Mouse (Mus musculus) spleen, postnatal 36 days (tissue): ENCODE data around the gene Slamf6.
"Not testable (repeated sequence)": the region's sequence is repeated elsewhere in the genome, so short reads cannot be mapped to it uniquely, and the experiment has no call there.

ENCODE experiments used
- DNase-seq, 2 experiments: peaks; one replicate each; pipeline ENCODE4 v3.0.0; 2022; ENCODE audit warnings: low spot score in 2 of 2, mixed read lengths in 1 of 2

Gene Slamf6

GRCm38 (mm10) chr1:171957411-171957810 is 40.1 kb downstream of the Slamf6 start:
- no peak for DNase-seq

DNA sequence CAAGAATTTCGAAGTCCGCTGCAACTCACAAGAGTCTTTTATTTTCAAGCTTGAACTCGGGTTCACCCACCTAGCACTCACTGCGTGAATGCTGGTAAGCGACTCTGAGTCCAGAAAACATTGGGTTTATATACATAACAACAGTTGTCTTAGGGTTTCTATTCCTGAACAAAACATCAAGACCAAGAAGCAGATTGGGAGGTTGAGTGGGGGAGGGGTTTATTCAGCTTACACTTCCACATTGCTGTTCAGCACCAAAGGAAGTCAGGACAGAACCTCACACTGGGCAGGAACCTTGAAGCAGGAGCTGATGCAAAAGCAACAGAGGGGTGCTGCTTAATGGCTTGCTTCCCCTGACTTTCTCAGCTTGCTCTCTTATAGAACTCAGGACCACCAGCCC is 43.4 kb downstream of the Slamf6 start:
- no peak for DNase-seq

GRCm38 (mm10) chr1:171961704-171962103 is 44.4 kb downstream of the Slamf6 start:
- no peak for DNase-seq

DNA sequence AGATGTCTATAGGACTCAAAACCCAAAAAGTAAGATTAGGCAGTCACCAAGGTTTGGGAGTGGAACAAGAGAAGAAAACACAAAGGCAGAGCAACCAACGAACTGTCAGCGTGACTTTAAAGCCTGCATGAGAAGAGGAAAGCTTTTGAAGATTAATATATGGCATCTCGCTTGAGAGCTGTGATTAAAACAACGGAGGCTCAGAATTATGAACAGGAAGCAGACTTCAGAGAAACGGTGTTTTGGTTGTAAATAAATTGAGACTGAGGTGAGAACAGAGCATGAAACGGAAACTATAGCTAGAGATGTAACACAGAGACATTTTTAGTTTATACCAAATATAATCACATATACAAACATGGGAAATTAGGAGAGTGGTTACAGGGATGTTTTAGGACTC is 46.3 kb downstream of the Slamf6 start:
- no peak for DNase-seq

DNA sequence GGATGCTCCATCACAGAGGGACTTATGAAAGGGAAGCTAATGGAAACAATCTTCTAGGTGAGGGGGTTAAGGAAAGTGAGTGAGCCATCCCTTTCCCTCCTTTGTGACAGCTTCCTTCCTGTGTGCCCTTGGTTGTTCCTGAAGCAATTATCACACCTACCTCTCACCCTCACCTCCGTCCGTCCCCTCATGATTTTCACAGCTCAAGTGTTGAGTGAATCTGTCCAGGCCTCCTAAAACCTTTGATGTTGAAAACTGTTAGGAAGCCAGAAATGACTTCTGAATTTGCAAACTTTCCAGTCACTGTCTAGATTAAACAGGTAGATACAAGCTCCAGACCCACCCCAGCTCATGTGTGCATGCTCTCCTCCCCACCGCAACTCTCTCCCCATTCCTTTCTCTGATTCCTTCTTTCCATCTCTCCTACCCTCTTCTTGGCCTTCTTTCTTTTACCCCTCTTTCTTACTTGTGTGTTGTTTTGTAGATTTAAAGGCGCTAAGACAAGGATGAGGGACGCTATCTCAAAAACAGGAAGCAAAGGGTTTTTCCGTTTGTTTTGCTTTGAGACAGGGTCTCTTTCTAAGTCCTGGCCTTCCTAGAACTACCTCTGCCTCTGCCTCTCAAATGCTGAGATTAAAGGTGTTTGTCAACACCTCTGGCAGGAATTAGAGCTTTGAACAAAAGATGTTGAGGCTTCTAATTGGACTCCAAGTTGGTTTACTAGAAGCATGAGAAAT is 48.9 kb downstream of the Slamf6 start:
- DNase-seq: peak; percentile 32 to 45

DNA sequence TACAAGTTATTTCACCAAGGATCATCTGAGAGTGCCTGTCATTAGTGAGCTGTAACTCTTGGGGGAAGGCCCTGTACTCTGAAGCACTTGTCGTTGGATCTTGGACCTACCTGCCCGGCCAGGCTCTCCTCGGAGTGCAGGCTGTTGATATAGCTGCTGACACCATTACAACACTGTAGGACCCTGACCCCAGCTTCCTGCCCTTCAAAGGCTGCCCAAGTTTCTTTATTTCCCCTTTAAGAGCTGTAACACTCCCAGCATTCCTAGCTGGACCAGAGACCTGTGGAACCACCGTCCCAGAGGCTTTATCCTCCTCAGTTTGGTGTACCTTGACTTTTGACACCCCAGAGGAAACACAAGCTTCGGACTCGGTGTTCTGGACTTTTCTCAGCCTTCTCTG is 51.9 kb downstream of the Slamf6 start:
- no peak for DNase-seq

GRCm38 (mm10) chr1:171970854-171971586 is 53.7 kb downstream of the Slamf6 start:
- no peak for DNase-seq

GRCm38 (mm10) chr1:171974361-171974760 is 57.0 kb downstream of the Slamf6 start:
- DNase-seq: not testable (repeated sequence)

DNA sequence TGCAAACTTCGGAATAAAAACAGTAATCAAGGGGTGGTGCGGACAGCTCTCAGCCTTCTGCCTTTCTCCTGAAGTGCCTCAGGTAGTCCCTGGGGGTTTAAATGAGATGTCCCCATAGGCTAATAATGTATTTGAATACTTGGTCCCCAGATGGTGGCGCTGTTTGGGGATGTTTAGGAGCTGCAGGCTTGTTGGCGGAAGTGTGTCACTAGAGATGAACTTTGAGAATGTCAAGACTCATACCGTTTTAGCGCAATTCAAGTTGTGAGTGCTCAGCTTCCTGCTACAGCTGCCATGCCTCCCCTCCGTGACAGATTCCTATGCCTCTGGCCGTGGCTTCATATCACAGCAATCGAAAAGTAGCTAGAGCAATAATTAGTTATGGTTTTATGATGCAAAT is 58.1 kb downstream of the Slamf6 start:
- no peak for DNase-seq

- no peak for DNase-seq
Measured at GRCm38 (mm10) chr1:171975831-171976230, 58.5 kb downstream of the Slamf6 start.

DNA sequence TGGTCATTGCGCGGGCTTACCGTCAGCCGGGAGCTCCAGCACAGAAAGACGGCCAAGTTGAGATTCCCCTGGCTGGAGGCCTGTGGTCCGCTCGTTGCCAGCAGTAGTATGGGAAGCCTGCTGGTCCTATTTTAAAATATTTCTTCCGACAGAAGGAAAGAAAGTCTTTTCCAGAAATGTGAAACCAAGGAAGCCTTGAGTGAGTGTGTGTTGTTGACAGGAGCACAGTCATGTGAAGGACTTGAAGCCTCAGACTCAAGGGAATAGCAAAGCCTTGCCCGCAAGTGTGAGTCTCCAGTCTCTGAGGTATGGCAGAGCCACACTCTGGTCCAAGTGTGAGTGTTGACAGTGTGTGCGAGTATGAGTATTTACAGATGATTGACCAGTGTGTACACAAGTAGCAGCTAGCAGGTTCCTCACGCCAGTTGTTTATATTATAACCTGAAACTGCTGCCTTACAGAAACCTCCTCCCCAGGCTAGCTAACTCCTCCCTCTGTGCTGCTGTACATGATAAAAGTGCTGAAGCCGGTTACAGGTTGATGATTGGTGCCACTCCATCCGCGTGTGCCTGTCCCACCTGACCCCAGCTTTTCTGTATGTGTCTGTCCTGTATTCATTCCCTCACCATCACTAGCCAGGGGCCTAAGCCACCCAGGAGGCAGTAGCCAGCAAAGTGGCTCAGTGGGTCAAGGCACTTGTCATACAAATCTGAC is 59.7 kb downstream of the Slamf6 start:
- DNase-seq: no peak

DNA sequence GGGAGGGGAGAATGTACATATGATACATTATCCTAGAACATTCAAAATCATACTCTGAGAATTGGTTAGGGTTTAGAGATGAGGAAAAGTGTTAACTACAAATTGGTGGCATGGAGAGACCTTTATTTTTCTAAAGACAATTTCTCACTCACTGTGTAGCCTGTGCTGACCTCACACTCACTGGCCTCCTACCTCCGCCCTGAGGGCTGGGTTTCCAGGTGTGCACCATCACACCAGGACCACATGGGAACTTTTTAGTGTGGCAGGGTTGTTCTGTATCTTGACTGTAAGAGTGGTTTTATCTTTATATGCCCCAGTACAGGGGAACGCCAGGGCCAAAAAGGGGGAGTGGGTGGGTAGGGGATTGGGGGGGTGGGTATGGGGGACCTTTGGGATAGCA is 60.6 kb downstream of the Slamf6 start:
- no peak for DNase-seq

GRCm38 (mm10) chr1:171979969-171980730 is 62.8 kb downstream of the Slamf6 start:
- DNase-seq: no peak

- peak; percentile 44 to 58 for DNase-seq
Measured at GRCm38 (mm10) chr1:171982170-171982569, 64.9 kb downstream of the Slamf6 start.

- no peak for DNase-seq
Measured at GRCm38 (mm10) chr1:171982740-171983139, 65.4 kb downstream of the Slamf6 start.

DNA sequence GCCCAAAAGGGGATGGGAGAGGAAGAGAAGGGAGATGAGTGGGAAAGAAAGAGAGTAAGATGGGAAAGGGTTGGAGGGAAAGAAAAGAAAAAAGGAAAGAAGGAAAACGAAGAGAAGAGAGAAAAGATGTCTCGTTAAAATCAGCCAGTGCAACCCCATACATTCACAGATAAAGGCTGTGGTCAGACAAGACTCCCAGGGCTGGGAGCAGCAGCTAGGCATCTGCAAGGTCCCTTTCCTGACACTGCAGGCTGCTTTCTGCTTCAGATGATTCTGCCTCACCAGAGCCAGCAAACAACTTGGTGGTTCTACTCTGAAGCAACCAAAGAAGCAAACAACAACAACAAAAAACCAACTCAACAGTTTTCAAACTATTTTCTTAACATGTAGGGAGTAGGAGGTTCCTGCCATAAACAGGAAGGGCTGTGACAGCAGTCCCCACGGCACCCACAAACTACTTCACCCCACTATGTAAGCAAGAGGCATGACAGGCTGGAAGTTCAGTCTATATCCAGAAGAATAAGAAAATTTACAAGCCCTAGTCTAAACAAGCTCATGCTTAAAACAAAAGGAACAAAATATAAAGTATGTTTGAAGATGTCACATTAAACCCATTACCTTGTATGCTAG is 66.2 kb downstream of the Slamf6 start:
- no peak for DNase-seq

GRCm38 (mm10) chr1:171984121-171984520 is 66.8 kb downstream of the Slamf6 start:
- DNase-seq: no peak

- DNase-seq: no peak
Measured at GRCm38 (mm10) chr1:171991883-171992282, 74.6 kb downstream of the Slamf6 start.

DNA sequence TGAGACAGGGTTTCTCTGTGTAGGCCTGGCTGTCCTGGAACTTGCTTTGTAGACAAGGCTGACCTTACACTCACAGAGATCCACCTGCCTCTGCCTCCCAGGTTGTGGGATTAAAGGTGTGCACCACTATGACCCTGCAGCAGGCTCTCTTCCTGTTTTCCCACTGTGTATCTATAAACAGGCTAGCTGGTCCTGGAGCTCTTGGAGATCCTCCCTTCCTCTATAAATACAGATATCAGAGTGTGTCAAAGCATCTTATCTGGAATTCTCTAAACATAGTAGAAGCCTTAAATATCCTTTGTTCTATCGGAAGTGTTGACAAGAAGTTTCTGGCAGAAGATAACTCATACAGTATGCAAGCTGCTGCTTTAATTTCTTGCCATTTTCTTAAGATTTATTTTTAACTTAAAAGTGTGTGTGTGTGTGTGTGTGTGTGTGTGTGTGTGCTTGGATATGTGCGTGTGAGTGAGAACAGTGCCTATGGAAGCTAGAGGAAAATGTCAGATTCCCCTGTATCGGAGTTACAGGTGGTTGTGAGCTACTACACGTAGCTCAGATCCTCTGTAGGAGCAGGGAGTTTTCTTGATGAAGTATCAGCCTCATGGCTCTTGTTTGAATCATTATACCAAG is 75.7 kb downstream of the Slamf6 start:
- DNase-seq: no peak

- DNase-seq: no peak
Measured at GRCm38 (mm10) chr1:171994501-171994900, 77.2 kb downstream of the Slamf6 start.
